10 mouse cellular contexts compared by ENCODE assay signal in genomic region chr12:55344583-55344982, GRCm38 (mm10). TPM values are rescaled to one million over a fixed set of nuclear protein-coding genes. Genes with fewer than 3 reads are reported as not detected.
A peak's percentile ranks its signal among the peaks of the same experiment; 100 is the strongest.
DNase-seq lines count a peak whose midpoint lies in the region; ATAC-seq and TF ChIP-seq lines count a peak whose summit lies in the region.
"Had no signal": no experiment of that assay in that cellular context is flagged by ENCODE, and none has a peak within 500 bp of the region (broad histone marks: within the 10 kb centered on the region; RNA-seq: fewer than 3 reads in every experiment).

No protein-coding gene starts in this region.

- no peak overlapping the region for H3K4me2 ChIP-seq in lung, embryonic 15.5 days
- no peak overlapping the region for H3K4me2 ChIP-seq in hindbrain, postnatal 0 days (ENCODE audit: low read depth, low read length)
- H3K4me2 ChIP-seq in neural tube, embryonic 14.5 days (ENCODE audit: low read depth, low read length), result peak overlapping the region; percentile 16; the same call in 1 of the 2 replicates
- H3K4me2 ChIP-seq: limb, embryonic 15.5 days; stomach, embryonic 15.5 days had no signal

- peak; percentile 17 for DNase-seq in embryo, embryonic 11 days
- no peak for DNase-seq in embryo, embryonic 10.5 days (ENCODE audit: low spot score)
- DNase-seq in lung, adult 18-20 months, result no peak
- DNase-seq in hindbrain, postnatal 0 days (ENCODE audit: low spot score), result peak; percentile 29
- no peak for DNase-seq in urinary bladder, postnatal 14 days (ENCODE audit: low spot score)
- DNase-seq in left cerebral cortex, adult 18-20 months (ENCODE audit: low spot score in 2 of 2), result no peak

- H3K4me1 ChIP-seq in lung, embryonic 15.5 days, result peaks cover 4% of the 10 kb centered on the region; the same call in 1 of the 2 replicates
- no peaks in the 10 kb centered on the region for H3K4me1 ChIP-seq in hindbrain, postnatal 0 days (ENCODE audit: insufficient read depth, low read length)
- no peaks in the 10 kb centered on the region for H3K4me1 ChIP-seq in neural tube, embryonic 14.5 days (ENCODE audit: control insufficient read depth, insufficient read depth, low read length)

- H3K27me3 ChIP-seq in lung, embryonic 15.5 days, result no peaks in the 10 kb centered on the region
- no peaks in the 10 kb centered on the region for H3K27me3 ChIP-seq in hindbrain, postnatal 0 days (ENCODE audit: insufficient read depth, low read length)
- no peaks in the 10 kb centered on the region for H3K27me3 ChIP-seq in neural tube, embryonic 14.5 days (ENCODE audit: control insufficient read depth, insufficient read depth, low read length)
- H3K27me3 ChIP-seq: limb, embryonic 15.5 days; stomach, embryonic 15.5 days had no signal

- no peaks in the 10 kb centered on the region for H3K9me3 ChIP-seq in lung, embryonic 15.5 days
- no peaks in the 10 kb centered on the region for H3K9me3 ChIP-seq in hindbrain, postnatal 0 days (ENCODE audit: low read length)
- no peaks in the 10 kb centered on the region for H3K9me3 ChIP-seq in neural tube, embryonic 14.5 days (ENCODE audit: control insufficient read depth, low read length)
- H3K9me3 ChIP-seq: limb, embryonic 15.5 days; stomach, embryonic 15.5 days had no signal

- 74% methylated on average over 13 of the region's 13 CpGs for WGBS in lung, embryonic 15.5 days
- WGBS in hindbrain, postnatal 0 days, result 73% methylated on average over 13 of the region's 13 CpGs
- 81% methylated on average over 13 of the region's 13 CpGs for WGBS in neural tube, embryonic 14.5 days

- no peak for TF ChIP-seq CTCF in hindbrain, postnatal 0 days (IDR thresholded peaks at IDR 0.05; ENCODE audit: low read depth)

- H3K36me3 ChIP-seq in lung, embryonic 15.5 days, result no peaks in the 10 kb centered on the region
- no peaks in the 10 kb centered on the region for H3K36me3 ChIP-seq in hindbrain, postnatal 0 days (ENCODE audit: insufficient read depth, low read length)
- H3K36me3 ChIP-seq in neural tube, embryonic 14.5 days (ENCODE audit: control insufficient read depth, insufficient read depth, low read length), result no peaks in the 10 kb centered on the region
- H3K36me3 ChIP-seq: limb, embryonic 15.5 days; stomach, embryonic 15.5 days had no signal

- H3K4me3 ChIP-seq in lung, embryonic 15.5 days, result no peak overlapping the region
- H3K4me3 ChIP-seq in hindbrain, postnatal 0 days (ENCODE audit: low read length), result no peak overlapping the region
- no peak overlapping the region for H3K4me3 ChIP-seq in neural tube, embryonic 14.5 days (ENCODE audit: low read depth, low read length)
- H3K4me3 ChIP-seq: limb, embryonic 15.5 days; stomach, embryonic 15.5 days had no signal

- no peak overlapping the region for H3K9ac ChIP-seq in lung, embryonic 15.5 days
- no peak overlapping the region for H3K9ac ChIP-seq in hindbrain, postnatal 0 days (replicated peaks; ENCODE audit: low read length)
- H3K9ac ChIP-seq in neural tube, embryonic 14.5 days (replicated peaks; ENCODE audit: low read depth, low read length), result no peak overlapping the region
- H3K9ac ChIP-seq: limb, embryonic 15.5 days; stomach, embryonic 15.5 days had no signal

- ATAC-seq in lung, embryonic 15.5 days (ENCODE audit: borderline replicate concordance, extremely low read depth, low FRiP score, low TSS enrichment), result no peak
- ATAC-seq in hindbrain, postnatal 0 days, result no peak
- no peak for ATAC-seq in neural tube, embryonic 14.5 days (ENCODE audit: low read depth)

- peak overlapping the region; percentile 20 for H3K27ac ChIP-seq in lung, embryonic 15.5 days
- H3K27ac ChIP-seq in hindbrain, postnatal 0 days, result peak overlapping the region; percentile 41; the same call in 1 of the 2 replicates
- peak overlapping the region; percentile 64 for H3K27ac ChIP-seq in neural tube, embryonic 14.5 days (ENCODE audit: low read depth, low read length)
- H3K27ac ChIP-seq: stomach, embryonic 15.5 days had no signal

RNA-seq across cellular contexts. Expression of gene Psma6, which starts 39.4 kb away (rescaled TPM):
- polyA plus RNA-seq in lung, embryonic 15.5 days (2015; fragmentation: Nextera tagmentation; extraction: Ambion mirVana), result 427 and 430 TPM in 2 replicates
- total RNA-seq in hindbrain, postnatal 0 days (2014; rRNA removed), result 82.8 and 91.7 TPM in 2 replicates
- 444 and 446 TPM in 2 replicates for polyA plus RNA-seq in hindbrain, postnatal 0 days (2015; fragmentation: Nextera tagmentation; extraction: Ambion mirVana)
- polyA plus RNA-seq in neural tube, embryonic 14.5 days (2014; fragmentation: Nextera tagmentation; extraction: Ambion mirVana), result 420 and 439 TPM in 2 replicates
- total RNA-seq in left cerebral cortex, adult 18-20 months (2021), result 100 to 1,000 TPM; 144 to 145 TPM

RNA-seq across cellular contexts. Expression of gene Ppp2r3c, which starts 41.8 kb away (rescaled TPM):
- 11.9 and 12.2 TPM in 2 replicates for polyA plus RNA-seq in lung, embryonic 15.5 days (2015; fragmentation: Nextera tagmentation; extraction: Ambion mirVana)
- 7.7 and 10.2 TPM in 2 replicates for total RNA-seq in hindbrain, postnatal 0 days (2014; rRNA removed)
- 18.4 and 19.6 TPM in 2 replicates for polyA plus RNA-seq in hindbrain, postnatal 0 days (2015; fragmentation: Nextera tagmentation; extraction: Ambion mirVana)
- 27.8 and 31.1 TPM in 2 replicates for polyA plus RNA-seq in neural tube, embryonic 14.5 days (2014; fragmentation: Nextera tagmentation; extraction: Ambion mirVana)
- total RNA-seq in left cerebral cortex, adult 18-20 months (2021), result 10 to 100 TPM; 11.4 to 13.9 TPM

RNA-seq across cellular contexts. Expression of gene 1110008L16Rik, which starts 45.2 kb away (rescaled TPM):
- polyA plus RNA-seq in lung, embryonic 15.5 days (2015; fragmentation: Nextera tagmentation; extraction: Ambion mirVana), result 13.9 and 14.7 TPM in 2 replicates
- total RNA-seq in hindbrain, postnatal 0 days (2014; rRNA removed), result 9.8 and 10.4 TPM in 2 replicates
- 7.6 and 7.8 TPM in 2 replicates for polyA plus RNA-seq in hindbrain, postnatal 0 days (2015; fragmentation: Nextera tagmentation; extraction: Ambion mirVana)
- 9.2 and 11.4 TPM in 2 replicates for polyA plus RNA-seq in neural tube, embryonic 14.5 days (2014; fragmentation: Nextera tagmentation; extraction: Ambion mirVana)
- 1 to 10 TPM; 7.2 to 7.4 TPM for total RNA-seq in left cerebral cortex, adult 18-20 months (2021)

Comparison
In these comparisons a context has a peak if more than half of its experiments do, and no peak if none do; other contexts are left out.
1. DNase-seq: peak in embryo, embryonic 11 days (single experiment) and hindbrain, postnatal 0 days (single experiment); none in embryo, embryonic 10.5 days (single experiment), lung, adult 18-20 months (0 of 2), urinary bladder, postnatal 14 days (single experiment) and left cerebral cortex, adult 18-20 months (0 of 2).
2. Peak in every context shown above with its lines, with median percentiles within 50 percentile points of each other: H3K27ac ChIP-seq.